Mouse (Mus musculus) layer of hippocampus, adult 8-10 months (tissue): ENCODE data around the gene Cdc37l1. TPM values are rescaled to one million over a fixed set of nuclear protein-coding genes. Genes with fewer than 3 reads are reported as not detected.

Experiments
- total RNA-seq, 4 experiments: library from RNA; stranded (reverse); gene quantifications; 2 replicates each; pipeline ENCODE4 v1.2.4; 2022

Cdc37l1 gene
- total RNA-seq, 4 experiments from 2014 or later: 110 to 130 (median 117) TPM

Other genes with a start within 250 kb of the Cdc37l1 start
- gene Slc1a1, start 155.3 kb upstream of the Cdc37l1 start, total RNA-seq: 100 to 1,000 TPM; 120 to 146 (median 132) TPM
- 10 to 100 TPM; 50.5 to 57.9 (median 52.1) TPM for gene Plpp6, start 26.4 kb upstream of the Cdc37l1 start, total RNA-seq
- 10 to 100 TPM in 1 of 4 experiments, 1 to 10 TPM in 3; 4.8 to 11.1 (median 6.9) TPM for gene 4430402I18Rik, start 22.6 kb upstream of the Cdc37l1 start, total RNA-seq
- 10 to 100 TPM; 49.3 to 55.6 (median 52.0) TPM for gene Ak3, start 57.6 kb downstream of the Cdc37l1 start, total RNA-seq
- 10 to 100 TPM; 20.0 to 22.3 (median 20.7) TPM for gene Rcl1, start 111.0 kb downstream of the Cdc37l1 start, total RNA-seq